Mouse (Mus musculus) inflammation-experienced regulatory T-cells, adult 16 weeks (primary cell): Measurements from ENCODE around the gene Ppp1r11. TPM values are rescaled to one million over a fixed set of nuclear protein-coding genes. Genes with fewer than 3 reads are reported as not detected.

Experiments used
- polyA plus RNA-seq: library from polyadenylated mRNA; unstranded; fragments of 100-300 nt; shearing (Covaris generic); gene quantifications from one replicate; pipeline ENCODE4 v1.2.1, GENCODE M21; 2017

Gene Ppp1r11
- 173 TPM for polyA plus RNA-seq

GRCm38 (mm10) chr17:36950981-36951947 is at the start of gene Ppp1r11:
TSS of gene Ppp1r11 (minus strand) at chr17:36951741.

GRCm38 (mm10) chr17:37000863-37001262 is 49.3 kb upstream of the Ppp1r11 start, which contains the start of gene Zfp57:
TSS of gene Zfp57 (plus strand) at chr17:37001163.

GRCm38 (mm10) chr17:36989437-36989836 is 37.9 kb upstream of the Ppp1r11 start, which contains the start of gene H2-M5:
TSS of gene H2-M5 (minus strand) at chr17:36989537.

GRCm38 (mm10) chr17:36981221-36981813 is 29.8 kb upstream of the Ppp1r11 start, which contains the start of gene 2410137M14Rik:
TSS of gene 2410137M14Rik (minus strand) at chr17:36981237.

GRCm38 (mm10) chr17:36957999-36958743 is 6.6 kb upstream of the Ppp1r11 start, which contains the start of the genes Znrd1 and Znrd1as:
TSS of gene Znrd1 (minus strand) at chr17:36958559.
TSS of gene Znrd1as (plus strand) at chr17:36958592.

GRCm38 (mm10) chr17:36942791-36943471 is 8.6 kb downstream of the Ppp1r11 start, which contains the start of gene Rnf39:
TSS of gene Rnf39 (plus strand) at chr17:36942918.

Other genes with a start within 250 kb of the Ppp1r11 start
- gene H2-M10.5, start 178.8 kb downstream of the Ppp1r11 start, polyA plus RNA-seq: not detected
- gene H2-M10.6, start 139.6 kb downstream of the Ppp1r11 start, polyA plus RNA-seq: not detected
- gene Trim26, start 114.6 kb downstream of the Ppp1r11 start, polyA plus RNA-seq: 160 TPM
- 0.33 TPM for gene Trim15, start 84.5 kb downstream of the Ppp1r11 start, polyA plus RNA-seq
- gene Trim10, start 82.2 kb downstream of the Ppp1r11 start, polyA plus RNA-seq: 0.55 TPM
- not detected for gene Trim40, start 61.6 kb downstream of the Ppp1r11 start, polyA plus RNA-seq
- gene Trim31, start 53.6 kb downstream of the Ppp1r11 start, polyA plus RNA-seq: not detected
- 0.49 TPM for gene Rnf39, start 8.8 kb downstream of the Ppp1r11 start, polyA plus RNA-seq
- 93.5 TPM for gene Znrd1, start 6.8 kb upstream of the Ppp1r11 start, polyA plus RNA-seq
- 5.4 TPM for gene Znrd1as, start 6.9 kb upstream of the Ppp1r11 start, polyA plus RNA-seq
- not detected for gene 2410137M14Rik, start 29.5 kb upstream of the Ppp1r11 start, polyA plus RNA-seq
- 0.54 TPM for gene H2-M5, start 37.8 kb upstream of the Ppp1r11 start, polyA plus RNA-seq
- not detected for gene Zfp57, start 49.4 kb upstream of the Ppp1r11 start, polyA plus RNA-seq
- gene Mog, start 71.7 kb upstream of the Ppp1r11 start, polyA plus RNA-seq: not detected
- gene Gabbr1, start 94.2 kb upstream of the Ppp1r11 start, polyA plus RNA-seq: 10.6 TPM
- gene Olfr90, start 136.8 kb upstream of the Ppp1r11 start, polyA plus RNA-seq: not detected
- not detected for gene Olfr91, start 146.5 kb upstream of the Ppp1r11 start, polyA plus RNA-seq
- not detected for gene Olfr92, start 168.3 kb upstream of the Ppp1r11 start, polyA plus RNA-seq
- not detected for gene Olfr93, start 209.8 kb upstream of the Ppp1r11 start, polyA plus RNA-seq
- 0.95 TPM for gene Ubd, start 242.2 kb upstream of the Ppp1r11 start, polyA plus RNA-seq
- not detected for gene Olfr94, start 249.3 kb upstream of the Ppp1r11 start, polyA plus RNA-seq